In the genomic region with DNA sequence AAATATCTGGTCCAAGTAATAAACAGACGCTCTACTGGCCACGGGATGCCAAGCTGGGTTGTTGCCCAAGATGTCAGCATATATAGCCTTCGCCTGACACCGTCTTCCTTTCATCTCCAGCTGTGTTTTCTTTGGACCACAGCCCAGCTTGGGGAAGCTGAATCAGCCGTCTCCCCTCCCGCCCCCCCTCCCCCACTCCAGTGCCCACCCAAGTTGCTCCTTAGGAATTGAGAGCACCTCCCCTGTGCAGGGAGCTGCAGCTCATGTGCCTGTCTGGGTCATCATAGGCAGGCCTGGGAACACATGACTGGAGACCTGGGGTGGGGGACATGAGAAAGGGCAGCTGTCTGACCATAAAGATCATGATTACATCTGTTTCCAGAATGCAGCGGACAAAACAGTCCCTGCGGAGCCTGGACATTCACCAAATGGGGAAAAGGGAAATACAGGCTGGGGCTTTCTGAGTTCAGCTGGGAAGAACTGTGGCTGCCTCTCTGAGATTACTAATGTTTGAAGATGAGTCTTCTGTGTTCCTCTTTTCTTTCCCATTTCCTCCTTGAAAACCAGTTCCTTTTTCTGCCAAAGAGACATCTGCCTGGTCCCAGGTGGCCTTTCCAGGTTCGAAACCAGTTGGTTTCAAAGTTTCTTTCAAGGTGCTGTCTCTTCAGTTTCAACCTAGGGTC, we compare ENCODE assay signal across 9 mouse cellular contexts. TPM values are rescaled to one million over a fixed set of nuclear protein-coding genes. Genes with fewer than 3 reads are reported as not detected.
DNase-seq lines count a peak whose midpoint lies in the region; ATAC-seq and TF ChIP-seq lines count a peak whose summit lies in the region.
"Had no signal": no experiment of that assay in that cellular context is flagged by ENCODE, and none has a peak within 500 bp of the region (broad histone marks: within the 10 kb centered on the region; RNA-seq: fewer than 3 reads in every experiment).

No protein-coding gene starts in this region.

- 29% methylated on average over 9 of the region's 9 CpGs for WGBS in spleen, adult 2 months
- 37% methylated on average over 9 of the region's 9 CpGs for WGBS in heart, embryonic 11.5 days (ENCODE audit: insufficient replicate concordance)
- 45% methylated on average over 9 of the region's 9 CpGs for WGBS in liver, adult 2 months
- 18% methylated on average over 9 of the region's 9 CpGs for WGBS in small intestine, adult 2 months

- H3K4me3 ChIP-seq in spleen, adult 2 months (ENCODE audit: extremely low read depth, insufficient read depth, insufficient read length) = no peak overlapping the region
- no peak overlapping the region for H3K4me3 ChIP-seq in heart, embryonic 11.5 days (ENCODE audit: low read depth, low read length)
- no peak overlapping the region for H3K4me3 ChIP-seq in liver, adult 2 months (ENCODE audit: insufficient read depth, low read depth, low read length)
- no peak overlapping the region for H3K4me3 ChIP-seq in small intestine, adult 2 months (ENCODE audit: low read depth, low read length)

- peak; percentile 14 for ATAC-seq in common myeloid progenitor, adult 5-6 weeks (replicated peaks; ENCODE audit: low read depth, poor library complexity, severe bottlenecking)
- peak; percentile 56; the same call in 1 of the 2 replicates for ATAC-seq in heart, embryonic 11.5 days (replicated peaks; ENCODE audit: insufficient number of reproducible peaks, low FRiP score, low TSS enrichment)
- no peak for ATAC-seq in erythroid progenitor cell, adult 5-6 weeks (replicated peaks; ENCODE audit: low FRiP score, poor library complexity, severe bottlenecking)

- H3K4me1 ChIP-seq in spleen, adult 2 months (ENCODE audit: control insufficient read depth, insufficient read depth, insufficient read length) = peaks cover 18% of the 10 kb centered on the region
- peaks cover 20% of the 10 kb centered on the region for H3K4me1 ChIP-seq in heart, embryonic 11.5 days (ENCODE audit: control insufficient read depth, insufficient read depth, low read length)
- H3K4me1 ChIP-seq in liver, adult 2 months (ENCODE audit: control insufficient read depth, insufficient read depth, low read length) = peaks cover 11% of the 10 kb centered on the region
- H3K4me1 ChIP-seq in small intestine, adult 2 months (ENCODE audit: control insufficient read depth, insufficient read depth, insufficient read length, low read length) = peaks cover 12% of the 10 kb centered on the region

- no peaks in the 10 kb centered on the region for H3K79me2 ChIP-seq in liver, adult 2 months (ENCODE audit: control insufficient read depth, insufficient read depth, low read length)

- no peak overlapping the region for H3K4me2 ChIP-seq in heart, embryonic 11.5 days

- H3K9me3 ChIP-seq in heart, embryonic 11.5 days (replicated peaks; ENCODE audit: control insufficient read depth, low read length) = no peaks in the 10 kb centered on the region

- peaks cover 6% of the 10 kb centered on the region for H3K27me3 ChIP-seq in spleen, adult 2 months (ENCODE audit: control insufficient read depth, insufficient read depth, low read length)
- H3K27me3 ChIP-seq in heart, embryonic 11.5 days (ENCODE audit: control insufficient read depth, insufficient read depth, low read length) = peaks cover 19% of the 10 kb centered on the region
- no peaks in the 10 kb centered on the region for H3K27me3 ChIP-seq in liver, adult 2 months (ENCODE audit: control insufficient read depth, insufficient read depth, low read length)
- peaks cover 7% of the 10 kb centered on the region for H3K27me3 ChIP-seq in small intestine, adult 2 months (ENCODE audit: control insufficient read depth, insufficient read depth, low read length)

- H3K36me3 ChIP-seq in spleen, adult 2 months (ENCODE audit: control insufficient read depth, insufficient read depth, low read length) = no peaks in the 10 kb centered on the region
- H3K36me3 ChIP-seq in heart, embryonic 11.5 days (ENCODE audit: control insufficient read depth, insufficient read depth, low read length) = no peaks in the 10 kb centered on the region
- H3K36me3 ChIP-seq in liver, adult 2 months (ENCODE audit: control insufficient read depth, insufficient read depth, low read length) = no peaks in the 10 kb centered on the region
- H3K36me3 ChIP-seq in small intestine, adult 2 months (ENCODE audit: control insufficient read depth, insufficient read depth, low read length) = no peaks in the 10 kb centered on the region

- H3K27ac ChIP-seq in spleen, adult 2 months (ENCODE audit: insufficient read depth, low read length) = peak overlapping the region; percentile 53
- 0 out of 2 replicates have a peak overlapping the region, but pooled peaks have one; percentile 54 for H3K27ac ChIP-seq in heart, embryonic 11.5 days (ENCODE audit: low read depth, low read length)
- H3K27ac ChIP-seq in liver, adult 2 months (replicated peaks; ENCODE audit: insufficient read depth, low read depth, low read length) = peak overlapping the region; percentile 59
- peak overlapping the region; percentile 46 for H3K27ac ChIP-seq in small intestine, adult 2 months (ENCODE audit: insufficient read depth, low read depth, low read length)

- no peak for TF ChIP-seq CTCF in spleen, adult 2 months (IDR thresholded peaks at IDR 0.05; ENCODE audit: extremely low read depth, insufficient read depth, insufficient read length, insufficient replicate concordance)
- TF ChIP-seq CTCF in liver, adult 2 months (IDR thresholded peaks at IDR 0.05; ENCODE audit: low read depth, low read length) = no peak
- no peak for TF ChIP-seq CTCF in small intestine, adult 2 months (IDR thresholded peaks at IDR 0.05; ENCODE audit: extremely low read depth, insufficient read length, insufficient replicate concordance, low read depth, low read length)

- TF ChIP-seq POLR2A in spleen, adult 2 months (IDR thresholded peaks at IDR 0.05; ENCODE audit: low read depth, low read length) = no peak
- TF ChIP-seq POLR2A in liver, adult 2 months (IDR thresholded peaks at IDR 0.05; ENCODE audit: extremely low read depth, insufficient read depth, low read length) = no peak
- TF ChIP-seq POLR2A in small intestine, adult 2 months (IDR thresholded peaks at IDR 0.05; ENCODE audit: low read depth, low read length) = no peak

- H3K9ac ChIP-seq in heart, embryonic 11.5 days (ENCODE audit: low read depth, low read length) = no peak overlapping the region
- no peak overlapping the region for H3K9ac ChIP-seq in liver, adult 2 months (ENCODE audit: low read depth, low read length)

- no peak for DNase-seq in spleen, adult 2 months (ENCODE audit: low read depth in 1 of 2, low spot score in 2 of 2)
- DNase-seq in spleen, adult 12 weeks (ENCODE audit: low spot score) = no peak
- peak; percentile 54 for DNase-seq in liver, adult 2 months (ENCODE audit: extremely low read depth, low read depth, low spot score)
- no peak for DNase-seq in cerebellum, postnatal 36 days

RNA-seq across cellular contexts. Expression of a gene that starts 4.8 kb away (rescaled TPM):
- polyA plus RNA-seq in spleen, adult 2 months (2012; rRNA removed) = 48.3 and 51.8 TPM in 2 replicates
- total RNA-seq in common myeloid progenitor, adult 5-6 weeks (2017) = not detected in 2 replicates
- polyA plus RNA-seq in heart, embryonic 11.5 days (2014; fragmentation: Nextera tagmentation; extraction: Ambion mirVana) = 10.4 and 10.8 TPM in 2 replicates
- total RNA-seq in liver, adult 2 months (2014; rRNA removed) = 21.7 and 22.1 TPM in 2 replicates
- 49.7 and 92.8 TPM in 2 replicates for polyA plus RNA-seq in liver, adult 2 months (2012; rRNA removed)
- polyA plus RNA-seq in small intestine, adult 2 months (2012; rRNA removed) = 20.9 and 34.2 TPM in 2 replicates
- 1.3 and 5.0 TPM in 2 replicates for total RNA-seq in erythroid progenitor cell, adult 5-6 weeks (2015; ENCODE audit: low replicate concordance)
- 0.23 TPM in 1 of 2 replicates, not detected in the other for total RNA-seq in erythroid progenitor cell, adult 5-6 weeks (2017; ENCODE audit: low replicate concordance)

RNA-seq across cellular contexts. Expression of a gene that starts 16.8 kb away (rescaled TPM):
- 33.2 and 36.7 TPM in 2 replicates for polyA plus RNA-seq in spleen, adult 2 months (2012; rRNA removed)
- total RNA-seq in common myeloid progenitor, adult 5-6 weeks (2017) = 18.8 and 19.2 TPM in 2 replicates
- polyA plus RNA-seq in heart, embryonic 11.5 days (2014; fragmentation: Nextera tagmentation; extraction: Ambion mirVana) = 50.1 and 54.8 TPM in 2 replicates
- total RNA-seq in liver, adult 2 months (2014; rRNA removed) = 9.1 and 12.9 TPM in 2 replicates
- 20.2 and 21.3 TPM in 2 replicates for polyA plus RNA-seq in liver, adult 2 months (2012; rRNA removed)
- polyA plus RNA-seq in small intestine, adult 2 months (2012; rRNA removed) = 22.8 and 30.3 TPM in 2 replicates
- total RNA-seq in erythroid progenitor cell, adult 5-6 weeks (2015; ENCODE audit: low replicate concordance) = 57.7 and 71.3 TPM in 2 replicates
- 36.3 and 42.7 TPM in 2 replicates for total RNA-seq in erythroid progenitor cell, adult 5-6 weeks (2017; ENCODE audit: low replicate concordance)

RNA-seq across cellular contexts. Expression of a gene that starts 29.1 kb away (rescaled TPM):
- polyA plus RNA-seq in spleen, adult 2 months (2012; rRNA removed) = 5.7 and 9.6 TPM in 2 replicates
- 0.55 and 0.87 TPM in 2 replicates for total RNA-seq in common myeloid progenitor, adult 5-6 weeks (2017)
- 41.9 and 43.2 TPM in 2 replicates for polyA plus RNA-seq in heart, embryonic 11.5 days (2014; fragmentation: Nextera tagmentation; extraction: Ambion mirVana)
- 1.6 and 2.3 TPM in 2 replicates for total RNA-seq in liver, adult 2 months (2014; rRNA removed)
- 4.5 and 5.6 TPM in 2 replicates for polyA plus RNA-seq in liver, adult 2 months (2012; rRNA removed)
- 1.7 and 3.1 TPM in 2 replicates for polyA plus RNA-seq in small intestine, adult 2 months (2012; rRNA removed)
- total RNA-seq in erythroid progenitor cell, adult 5-6 weeks (2015; ENCODE audit: low replicate concordance) = not detected in 2 replicates
- total RNA-seq in erythroid progenitor cell, adult 5-6 weeks (2017; ENCODE audit: low replicate concordance) = 1.2 TPM in 1 of 2 replicates, not detected in the other

RNA-seq across cellular contexts. Expression of a gene that starts 29.6 kb away (rescaled TPM):
- polyA plus RNA-seq in spleen, adult 2 months (2012; rRNA removed) = 318 and 362 TPM in 2 replicates
- 44.4 and 51.1 TPM in 2 replicates for total RNA-seq in common myeloid progenitor, adult 5-6 weeks (2017)
- 143 and 149 TPM in 2 replicates for polyA plus RNA-seq in heart, embryonic 11.5 days (2014; fragmentation: Nextera tagmentation; extraction: Ambion mirVana)
- total RNA-seq in liver, adult 2 months (2014; rRNA removed) = 112 and 135 TPM in 2 replicates
- 164 and 279 TPM in 2 replicates for polyA plus RNA-seq in liver, adult 2 months (2012; rRNA removed)
- 156 and 235 TPM in 2 replicates for polyA plus RNA-seq in small intestine, adult 2 months (2012; rRNA removed)
- total RNA-seq in erythroid progenitor cell, adult 5-6 weeks (2015; ENCODE audit: low replicate concordance) = 34.0 and 35.3 TPM in 2 replicates
- 38.9 and 43.0 TPM in 2 replicates for total RNA-seq in erythroid progenitor cell, adult 5-6 weeks (2017; ENCODE audit: low replicate concordance)

RNA-seq across cellular contexts. Expression of a gene that starts 34.0 kb away (rescaled TPM):
- 0.16 and 0.40 TPM in 2 replicates for polyA plus RNA-seq in spleen, adult 2 months (2012; rRNA removed)
- not detected in 2 replicates for total RNA-seq in common myeloid progenitor, adult 5-6 weeks (2017)
- 0.30 TPM in 1 of 2 replicates, not detected in the other for polyA plus RNA-seq in heart, embryonic 11.5 days (2014; fragmentation: Nextera tagmentation; extraction: Ambion mirVana)
- total RNA-seq in liver, adult 2 months (2014; rRNA removed) = 0.18 TPM in 1 of 2 replicates, not detected in the other
- not detected in 2 replicates for polyA plus RNA-seq in liver, adult 2 months (2012; rRNA removed)
- not detected in 2 replicates for polyA plus RNA-seq in small intestine, adult 2 months (2012; rRNA removed)
- not detected in 2 replicates for total RNA-seq in erythroid progenitor cell, adult 5-6 weeks (2015; ENCODE audit: low replicate concordance)
- not detected in 2 replicates for total RNA-seq in erythroid progenitor cell, adult 5-6 weeks (2017; ENCODE audit: low replicate concordance)
- total RNA-seq: neutrophil, adult 5-6 weeks had no signal
